Mouse (Mus musculus) intestine, postnatal 0 days (tissue): ENCODE results near the gene Acp2. TPM values are rescaled to one million over a fixed set of nuclear protein-coding genes. Genes with fewer than 3 reads are reported as not detected.

ENCODE experiments used
- ATAC-seq: fragments of 200-750 bp; cut with Nextera tagmentation; 2 replicates; pipeline ENCODE4 v1.8.0; 2017; ENCODE audit warnings: mild to moderate bottlenecking, moderate TSS enrichment, moderate library complexity
- H3K27ac ChIP-seq: fragments of 300-500 bp; sonication (generic); 2 replicates; pipeline ENCODE4 v1.5.1; 2014; ENCODE audit warnings: mild to moderate bottlenecking, low read depth, low read length, moderate library complexity
- H3K27me3 ChIP-seq: fragments of 300-500 bp; sonication (generic); replicated peaks from 2 replicates; pipeline ENCODE4 v1.6.1; 2014; ENCODE audit warnings: low read length, mixed read lengths; ENCODE audit not compliant: control insufficient read depth, insufficient read depth
- H3K36me3 ChIP-seq: fragments of 300-500 bp; sonication (generic); 2 replicates; pipeline ENCODE4 v1.6.1; 2014; ENCODE audit warnings: mild to moderate bottlenecking, moderate library complexity; ENCODE audit not compliant: control insufficient read depth, insufficient read depth
- H3K4me1 ChIP-seq: fragments of 300-500 bp; sonication (generic); replicated peaks from 2 replicates; pipeline ENCODE4 v1.6.1; 2014; ENCODE audit warnings: antibody characterized with exemption, low read length, mixed read lengths; ENCODE audit not compliant: control insufficient read depth, insufficient read depth
- H3K4me2 ChIP-seq: fragments of 300-500 bp; sonication (generic); replicated peaks from 2 replicates; pipeline ENCODE4 v1.6.1; 2014; ENCODE audit warnings: low read depth, mild to moderate bottlenecking, moderate library complexity
- H3K4me3 ChIP-seq: fragments of 300-500 bp; sonication (generic); 2 replicates; pipeline ENCODE4 v1.5.1; 2014; ENCODE audit warnings: low read depth, low read length
- H3K9ac ChIP-seq: fragments of 300-500 bp; sonication (generic); 2 replicates; pipeline ENCODE4 v1.6.1; 2014; ENCODE audit warnings: mild to moderate bottlenecking, low read depth, low read length
- H3K9me3 ChIP-seq: fragments of 300-500 bp; sonication (generic); 2 replicates; pipeline ENCODE4 v1.6.1; 2016; ENCODE audit warnings: mixed run types; ENCODE audit not compliant: control insufficient read depth
- CTCF ChIP-seq: sonication (generic); IDR thresholded peaks from 2 replicates; pipeline ENCODE4 v1.5.1; 2016; ENCODE audit warnings: low read depth, mild to moderate bottlenecking, control low read depth, antibody characterized with exemption, moderate library complexity
- WGBS: fragments of 180-500 bp; shearing (Covaris S2); extraction: QIAGEN DNeasy Blood & Tissue Kit; methylation state at CpG from one replicate; pipeline ENCODE4 v1.1.7; 2014; 5-methylcytosine and 5-hydroxymethylcytosine counted together
- polyA plus RNA-seq: library from polyadenylated mRNA; unstranded; fragments of >200 nt; fragmentation: Nextera tagmentation; extraction: Ambion mirVana; gene quantifications from 2 replicates; pipeline ENCODE4 v1.2.1, GENCODE M21; 2015

The Acp2 gene
- 20.4 and 20.5 TPM in 2 replicates for polyA plus RNA-seq

DNA sequence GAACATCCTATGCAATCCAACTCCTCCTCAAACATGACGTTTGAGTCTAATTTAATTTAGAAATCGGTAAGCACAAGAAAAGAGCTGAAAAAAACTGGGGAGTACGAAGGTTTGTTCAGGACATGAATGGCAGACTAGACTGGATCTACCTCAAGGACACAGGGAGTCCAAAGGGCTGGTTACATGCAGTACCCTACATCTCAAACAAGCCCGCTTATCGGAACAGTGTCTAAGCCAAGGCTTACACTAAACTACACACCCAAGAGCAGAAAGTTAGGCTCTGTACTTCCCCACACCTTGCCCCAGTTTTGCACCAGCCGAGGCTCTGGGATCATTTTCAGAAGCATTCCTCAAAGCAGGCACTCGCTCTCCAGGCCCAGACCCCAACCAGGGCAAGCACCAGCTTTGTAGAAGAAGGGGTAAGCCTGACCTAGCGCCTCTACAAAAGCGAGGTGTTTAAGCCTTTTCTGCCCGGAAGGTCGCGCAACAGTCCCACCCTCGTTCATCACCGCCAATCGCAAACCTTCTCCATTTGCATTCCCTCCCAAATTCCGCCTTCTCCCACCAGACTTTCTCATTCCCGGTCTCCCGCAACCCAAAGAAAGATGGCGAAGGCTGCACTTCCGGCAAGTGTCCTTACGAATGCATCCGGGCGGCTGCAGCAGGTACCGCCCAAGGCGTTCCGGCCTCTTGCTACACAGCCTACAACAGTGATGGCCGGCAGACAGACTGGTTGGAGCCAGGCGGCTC is at the start of gene Acp2, which contains the start of gene Nr1h3:
Acp2 (plus strand) TSS at position 664 of the 750 bp plus-strand sequence.
Nr1h3 (minus strand) TSS at position 613 of the 750 bp plus-strand sequence.
- peak; percentile 29; the same call in 1 of the 2 replicates for TF ChIP-seq CTCF
- peak; percentile 96 for ATAC-seq

DNA sequence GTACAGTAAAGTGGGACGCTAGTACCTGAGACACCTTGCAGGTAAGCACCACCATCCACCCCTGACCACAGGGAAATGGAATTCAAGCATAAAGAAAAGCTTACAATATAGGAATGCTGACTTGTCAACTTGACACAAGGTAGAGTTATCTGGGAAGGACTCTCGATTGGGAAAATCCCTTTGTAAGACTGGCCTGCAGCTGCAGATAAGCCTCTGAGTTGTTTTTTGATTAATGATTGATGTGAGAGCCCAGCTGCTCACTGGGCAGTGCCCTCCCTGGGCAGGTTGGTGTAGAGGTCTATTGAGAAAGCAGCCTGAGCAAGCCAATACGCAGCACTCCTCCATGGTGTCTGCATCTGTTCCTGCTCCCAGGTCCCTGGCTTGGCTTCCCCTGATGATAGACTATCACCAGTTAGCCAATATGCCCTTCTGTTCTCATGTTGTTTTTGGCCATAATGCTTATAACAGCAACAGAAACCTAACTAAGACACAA is 49.8 kb upstream of the Acp2 start:
- Histone ChIP-seq H3K9me3 (no peaks in the 10 kb centered on the region), H3K4me1 (no peaks in the 10 kb centered on the region), H3K4me2 (no peak overlapping the region), H3K27ac (no peak overlapping the region), H3K4me3 (no peak overlapping the region), H3K27me3 (no peaks in the 10 kb centered on the region), H3K36me3 (peaks cover 44% of the 10 kb centered on the region), H3K9ac (no peak overlapping the region)
- TF ChIP-seq CTCF = no peak
- 47% methylated on average over 3 of the region's 3 CpGs for WGBS
- ATAC-seq = no peak

More for the DNA sequence above, at the start of gene Acp2, which contains the start of gene Nr1h3:
- Histone ChIP-seq H3K4me3 (peak within 1 kb of the TSS; percentile 84), H3K36me3 (peaks cover 21% of the 10 kb centered on the region), H3K9ac (peak within 1 kb of the TSS; percentile 83), H3K27me3 (no peaks in the 10 kb centered on the region), H3K4me2 (peak within 1 kb of the TSS; percentile 68), H3K9me3 (no peaks in the 10 kb centered on the region), H3K4me1 (0 out of 2 replicates have a peak, but pooled peaks cover 3% of the 10 kb centered on the region), H3K27ac (peak within 1 kb of the TSS; percentile 90)
- 2% methylated on average over 28 of the region's 28 CpGs for WGBS

DNA sequence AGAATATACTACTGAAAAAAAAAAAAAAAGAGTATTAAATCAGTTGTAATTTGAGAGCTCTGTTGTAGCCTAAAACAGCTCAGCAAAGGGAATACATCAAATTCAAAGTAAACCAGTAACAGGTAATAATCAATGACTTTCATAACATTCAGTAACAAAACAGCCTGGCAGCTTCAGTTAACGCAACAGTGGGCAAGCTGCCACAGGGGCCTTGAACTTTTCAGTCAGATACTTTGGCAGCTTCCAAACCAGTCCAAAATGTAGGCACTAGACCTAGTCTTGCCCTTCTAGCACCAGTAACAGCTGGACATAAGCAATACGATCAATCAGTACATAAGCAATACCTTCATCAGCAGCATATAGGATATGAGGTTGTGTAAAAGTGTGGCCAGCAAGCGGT is 48.6 kb upstream of the Acp2 start:
- no peak for TF ChIP-seq CTCF
- Histone ChIP-seq H3K9ac (no peak overlapping the region), H3K4me2 (no peak overlapping the region), H3K27ac (no peak overlapping the region), H3K4me3 (no peak overlapping the region), H3K4me1 (no peaks in the 10 kb centered on the region), H3K27me3 (no peaks in the 10 kb centered on the region), H3K9me3 (no peaks in the 10 kb centered on the region), H3K36me3 (peaks cover 40% of the 10 kb centered on the region)
- 95% methylated on average over 3 of the region's 3 CpGs for WGBS
- no peak for ATAC-seq

DNA sequence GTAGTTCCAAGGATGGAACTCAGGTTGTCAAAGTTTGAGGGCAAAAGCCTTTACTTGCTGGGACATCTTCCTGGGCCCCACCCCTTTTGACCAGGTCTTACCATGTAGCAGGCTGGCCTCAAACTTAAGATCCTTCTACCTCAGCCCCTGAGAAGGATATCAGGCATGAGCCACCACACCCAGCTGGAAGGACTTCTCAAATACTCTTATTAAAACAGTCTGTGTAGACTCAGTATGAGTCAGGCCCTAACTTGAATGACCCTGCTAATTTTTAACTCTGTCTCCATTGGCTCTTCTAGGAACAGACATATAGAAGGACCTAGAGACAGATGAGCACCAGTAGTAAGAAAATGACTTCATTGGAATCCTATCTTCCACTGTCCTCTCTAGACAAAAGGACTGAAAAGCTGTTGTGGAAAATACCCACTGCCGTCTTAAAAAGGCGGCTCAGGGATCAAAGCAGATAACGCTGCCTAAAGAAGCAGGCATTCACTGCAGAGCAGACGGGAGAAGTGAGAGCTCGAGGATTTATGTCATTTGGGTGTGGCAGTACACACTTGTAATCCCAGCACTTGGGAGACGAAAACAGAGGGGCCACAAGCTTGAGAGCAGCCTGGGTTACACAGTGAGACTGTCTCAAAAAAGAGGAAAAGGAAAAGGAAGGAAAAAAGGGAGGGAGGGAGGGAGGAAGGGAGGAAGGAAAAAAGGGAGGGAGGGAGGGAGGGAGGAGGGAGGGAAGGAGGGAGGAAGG is 45.5 kb upstream of the Acp2 start:
- Histone ChIP-seq H3K4me3 (no peak overlapping the region), H3K9me3 (no peaks in the 10 kb centered on the region), H3K36me3 (peaks cover 45% of the 10 kb centered on the region), H3K27me3 (no peaks in the 10 kb centered on the region), H3K4me1 (no peaks in the 10 kb centered on the region), H3K4me2 (no peak overlapping the region), H3K9ac (no peak overlapping the region), H3K27ac (no peak overlapping the region)
- no peak for ATAC-seq
- 34% methylated on average over 6 of the region's 6 CpGs for WGBS
- TF ChIP-seq CTCF = no peak

DNA sequence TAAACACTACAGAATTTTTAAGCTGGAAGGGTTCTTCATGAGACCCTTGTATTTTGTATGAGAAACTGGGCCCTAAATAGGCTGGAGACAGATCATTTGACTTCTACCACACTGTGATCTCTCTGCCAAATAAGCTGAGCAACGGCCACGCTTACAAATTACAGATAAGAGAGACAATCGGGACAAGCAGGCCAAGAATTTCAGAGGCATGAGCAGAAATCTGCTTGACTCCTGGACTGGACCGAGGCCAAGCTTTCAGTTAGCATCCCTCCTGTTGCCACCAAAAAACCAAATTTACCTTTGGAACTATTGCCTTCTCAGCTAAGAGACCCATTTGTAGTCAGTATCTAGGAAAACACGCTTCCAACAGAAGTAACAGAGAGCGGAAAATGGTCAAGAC is 42.1 kb upstream of the Acp2 start:
- H3K9me3 ChIP-seq = no peaks in the 10 kb centered on the region
- no peaks in the 10 kb centered on the region for H3K27me3 ChIP-seq
- no peaks in the 10 kb centered on the region for H3K4me1 ChIP-seq
- no peak overlapping the region for H3K27ac ChIP-seq
- TF ChIP-seq CTCF = no peak
- ATAC-seq = no peak
- WGBS = 80% methylated on average over 6 of the region's 6 CpGs
- H3K4me2 ChIP-seq = no peak overlapping the region
- H3K36me3 ChIP-seq = peaks cover 71% of the 10 kb centered on the region
- H3K4me3 ChIP-seq = no peak overlapping the region
- no peak overlapping the region for H3K9ac ChIP-seq

DNA sequence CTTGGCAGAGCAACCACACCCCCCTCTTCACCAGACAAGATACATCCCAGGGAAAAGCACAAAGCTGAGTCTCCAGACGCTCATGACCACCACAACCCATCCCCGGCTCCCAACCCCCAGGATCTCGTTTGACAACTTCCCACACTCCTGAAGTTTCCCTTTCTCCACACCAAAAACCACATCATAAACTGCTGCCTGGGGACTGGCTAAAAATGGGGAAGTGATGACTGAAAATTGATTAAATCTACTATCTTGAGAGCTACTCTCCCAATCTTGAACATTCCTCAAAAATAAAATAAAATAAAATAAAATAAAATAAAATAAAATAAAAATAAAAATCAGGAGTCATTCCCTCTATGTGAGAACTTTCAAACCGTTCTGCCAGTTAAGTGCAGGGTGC is 39.7 kb upstream of the Acp2 start:
- no peaks in the 10 kb centered on the region for H3K27me3 ChIP-seq
- no peak overlapping the region for H3K27ac ChIP-seq
- no peak for TF ChIP-seq CTCF
- 76% methylated on average over 4 of the region's 4 CpGs for WGBS
- H3K36me3 ChIP-seq = peaks cover 68% of the 10 kb centered on the region
- no peak for ATAC-seq
- no peak overlapping the region for H3K4me3 ChIP-seq
- no peak overlapping the region for H3K9ac ChIP-seq
- no peak overlapping the region for H3K4me2 ChIP-seq
- no peaks in the 10 kb centered on the region for H3K4me1 ChIP-seq
- no peaks in the 10 kb centered on the region for H3K9me3 ChIP-seq
